Mouse (Mus musculus) intestine, embryonic 14.5 days (tissue): Measurements from ENCODE around the gene AB124611. TPM values are rescaled to one million over a fixed set of nuclear protein-coding genes. Genes with fewer than 3 reads are reported as not detected.
"Not testable (repeated sequence)": the region's sequence is repeated elsewhere in the genome, so short reads cannot be mapped to it uniquely, and the experiment has no call there.

Experiments used
- ATAC-seq: fragments of 200-750 bp; cut with Nextera tagmentation; replicated peaks from 2 replicates; pipeline ENCODE4 v1.8.0; 2017; ENCODE audit warnings: low read depth, moderate number of reproducible peaks, moderate TSS enrichment, moderate library complexity; ENCODE audit not compliant: low FRiP score, low TSS enrichment
- DNase-seq: peaks from one replicate; pipeline ENCODE4 v3.0.0-alpha.2; 2018; ENCODE audit warnings: low spot score
- H3K27ac ChIP-seq: fragments of 300-500 bp; sonication (generic); 2 replicates; pipeline ENCODE4 v1.5.1; 2014; ENCODE audit warnings: low read depth, mild to moderate bottlenecking, control low read depth
- H3K27me3 ChIP-seq: fragments of 300-500 bp; sonication (generic); replicated peaks from 2 replicates; pipeline ENCODE4 v1.6.1; 2014; ENCODE audit warnings: low read length, control low read depth; ENCODE audit not compliant: control insufficient read depth, insufficient read depth
- H3K36me3 ChIP-seq: fragments of 300-500 bp; sonication (generic); 2 replicates; pipeline ENCODE4 v1.6.1; 2014; ENCODE audit warnings: low read length, control low read depth; ENCODE audit not compliant: control insufficient read depth, insufficient read depth
- H3K4me1 ChIP-seq: fragments of 300-500 bp; sonication (generic); replicated peaks from 2 replicates; pipeline ENCODE4 v1.6.1; 2014; ENCODE audit warnings: low read length, control low read depth, mixed read lengths; ENCODE audit not compliant: control insufficient read depth, insufficient read depth
- H3K4me2 ChIP-seq: fragments of 300-500 bp; sonication (generic); 2 replicates; pipeline ENCODE4 v1.6.1; 2014; ENCODE audit warnings: low read length
- H3K4me3 ChIP-seq: fragments of 300-500 bp; sonication (generic); 2 replicates; pipeline ENCODE4 v1.5.1; 2014; ENCODE audit warnings: low read depth, low read length, control low read depth, mixed read lengths
- H3K9ac ChIP-seq: fragments of 300-500 bp; sonication (generic); 2 replicates; pipeline ENCODE4 v1.6.1; 2014; ENCODE audit warnings: mild to moderate bottlenecking, low read length
- H3K9me3 ChIP-seq: fragments of 300-500 bp; sonication (generic); 2 replicates; pipeline ENCODE4 v1.6.1; 2016; ENCODE audit warnings: low read length, control low read depth; ENCODE audit not compliant: control insufficient read depth
- WGBS: fragments of 180-500 bp; shearing (Covaris S2); extraction: QIAGEN DNeasy Blood & Tissue Kit; methylation state at CpG from one replicate; pipeline ENCODE4 v1.1.7; 2014; 5-methylcytosine and 5-hydroxymethylcytosine counted together
- polyA plus RNA-seq: library from polyadenylated mRNA; unstranded; fragments of >200 nt; fragmentation: Nextera tagmentation; extraction: Ambion mirVana; gene quantifications from 2 replicates; pipeline ENCODE4 v1.2.1, GENCODE M21; 2014

AB124611 gene
- polyA plus RNA-seq, 1 experiment from 2014 or later, result 3.1 TPM

- peak overlapping the region; percentile 55 for H3K9ac ChIP-seq
- peak; percentile 25; the same call in 1 of the 2 replicates for ATAC-seq
- H3K27ac ChIP-seq, result peak overlapping the region; percentile 92
- H3K27me3 ChIP-seq, result no peaks in the 10 kb centered on the region
- peaks cover 9% of the 10 kb centered on the region for H3K4me1 ChIP-seq
- 5% methylated on average over 7 of the region's 7 CpGs for WGBS
- peaks cover 32% of the 10 kb centered on the region for H3K36me3 ChIP-seq
- DNase-seq, result no peak
- H3K4me2 ChIP-seq, result peak overlapping the region; percentile 86
- peak overlapping the region; percentile 60 for H3K4me3 ChIP-seq
- H3K9me3 ChIP-seq, result no peaks in the 10 kb centered on the region
These were observed 15.3 kb upstream of the AB124611 start for GRCm38 (mm10) chr9:21510689-21511015.

- DNase-seq (no peak), ATAC-seq (no peak)
- Histone ChIP-seq H3K4me2 (peak overlapping the region; percentile 86), H3K27me3 (no peaks in the 10 kb centered on the region), H3K9ac (peak overlapping the region; percentile 55), H3K27ac (no peak overlapping the region), H3K9me3 (no peaks in the 10 kb centered on the region), H3K4me3 (peak overlapping the region; percentile 60; the same call in 1 of the 2 replicates), H3K4me1 (peaks cover 9% of the 10 kb centered on the region), H3K36me3 (peaks cover 28% of the 10 kb centered on the region)
- WGBS, result 81% methylated on average over 9 of the region's 9 CpGs
These were observed 14.9 kb upstream of the AB124611 start for GRCm38 (mm10) chr9:21511052-21511451.

- Histone ChIP-seq H3K27ac (no peak overlapping the region), H3K4me1 (peaks cover 9% of the 10 kb centered on the region), H3K36me3 (peaks cover 8% of the 10 kb centered on the region; the same call in 1 of the 2 replicates), H3K4me3 (no peak overlapping the region), H3K9ac (no peak overlapping the region), H3K27me3 (no peaks in the 10 kb centered on the region), H3K4me2 (no peak overlapping the region), H3K9me3 (no peaks in the 10 kb centered on the region)
- no peak for DNase-seq
- ATAC-seq, result no peak
- 98% methylated on average over 4 of the region's 4 CpGs for WGBS
These were observed 12.5 kb upstream of the AB124611 start for GRCm38 (mm10) chr9:21513466-21513865.

GRCm38 (mm10) chr9:21517947-21518495, 8.0 kb upstream of the AB124611 start:
- no peak overlapping the region for H3K9ac ChIP-seq
- H3K27ac ChIP-seq, result no peak overlapping the region
- DNase-seq (no peak), ATAC-seq (no peak)
- 63% methylated on average over 6 of the region's 6 CpGs for WGBS
- no peaks in the 10 kb centered on the region for H3K36me3 ChIP-seq
- H3K4me3 ChIP-seq, result no peak overlapping the region
- no peak overlapping the region for H3K4me2 ChIP-seq
- no peaks in the 10 kb centered on the region for H3K9me3 ChIP-seq
- no peaks in the 10 kb centered on the region for H3K4me1 ChIP-seq
- H3K27me3 ChIP-seq, result no peaks in the 10 kb centered on the region

GRCm38 (mm10) chr9:21518690-21519089, 7.3 kb upstream of the AB124611 start:
- H3K4me3 ChIP-seq, H3K9ac ChIP-seq, ATAC-seq, H3K9me3 ChIP-seq, H3K27ac ChIP-seq, H3K27me3 ChIP-seq, H3K4me2 ChIP-seq, H3K4me1 ChIP-seq, DNase-seq, H3K36me3 ChIP-seq: not testable (repeated sequence)
- WGBS, result 70% methylated on average over 6 of the region's 6 CpGs

- H3K9me3 ChIP-seq, result no peaks in the 10 kb centered on the region
- no peak for ATAC-seq
- no peaks in the 10 kb centered on the region for H3K27me3 ChIP-seq
- no peaks in the 10 kb centered on the region for H3K4me1 ChIP-seq
- H3K9ac ChIP-seq, result no peak overlapping the region
- no peak overlapping the region for H3K4me2 ChIP-seq
- WGBS, result 66% methylated on average over 7 of the region's 7 CpGs
- H3K27ac ChIP-seq, result no peak overlapping the region
- no peaks in the 10 kb centered on the region for H3K36me3 ChIP-seq
- no peak for DNase-seq
- no peak overlapping the region for H3K4me3 ChIP-seq
These were observed 637 bp upstream of the AB124611 start for GRCm38 (mm10) chr9:21525142-21525936.

GRCm38 (mm10) chr9:21526634-21526944, 613 bp downstream of the AB124611 start:
- no peak overlapping the region for H3K4me2 ChIP-seq
- H3K27ac ChIP-seq, result no peak overlapping the region
- no peak overlapping the region for H3K9ac ChIP-seq
- WGBS, result 71% methylated on average over 3 of the region's 3 CpGs
- H3K27me3 ChIP-seq, result no peaks in the 10 kb centered on the region
- no peaks in the 10 kb centered on the region for H3K36me3 ChIP-seq
- H3K4me3 ChIP-seq, result no peak overlapping the region
- H3K4me1 ChIP-seq, result no peaks in the 10 kb centered on the region
- H3K9me3 ChIP-seq, result no peaks in the 10 kb centered on the region
- ATAC-seq (no peak), DNase-seq (no peak)

GRCm38 (mm10) chr9:21527100-21527801, 1.3 kb downstream of the AB124611 start:
- DNase-seq, result no peak
- Histone ChIP-seq H3K4me2 (no peak overlapping the region), H3K36me3 (no peaks in the 10 kb centered on the region), H3K4me3 (no peak overlapping the region), H3K9ac (no peak overlapping the region), H3K4me1 (no peaks in the 10 kb centered on the region), H3K27ac (no peak overlapping the region), H3K27me3 (no peaks in the 10 kb centered on the region), H3K9me3 (no peaks in the 10 kb centered on the region)
- ATAC-seq, result no peak
- 95% methylated on average over 2 of the region's 2 CpGs for WGBS
